Mouse (Mus musculus) stomach, embryonic 16.5 days (tissue): ENCODE measurements around the gene Ldhb. TPM values are rescaled to one million over a fixed set of nuclear protein-coding genes. Genes with fewer than 3 reads are reported as not detected.
A peak's percentile ranks its signal among the peaks of the same experiment; 100 is the strongest.

Source experiments
- ATAC-seq: fragments of 200-750 bp; cut with Nextera tagmentation; 2 replicates; pipeline ENCODE4 v1.8.0; 2017; ENCODE audit warnings: moderate number of reproducible peaks, moderate TSS enrichment; ENCODE audit not compliant: insufficient read depth, low FRiP score
- H3K27ac ChIP-seq: fragments of 300-500 bp; sonication (generic); 2 replicates; pipeline ENCODE4 v1.5.1; 2014; ENCODE audit warnings: low read length
- H3K27me3 ChIP-seq: fragments of 300-500 bp; sonication (generic); 2 replicates; pipeline ENCODE4 v1.6.1; 2014; ENCODE audit warnings: low read length, control low read depth, mixed read lengths; ENCODE audit not compliant: control insufficient read depth, insufficient read depth
- H3K36me3 ChIP-seq: fragments of 300-500 bp; sonication (generic); 2 replicates; pipeline ENCODE4 v1.6.1; 2014; ENCODE audit warnings: low read length; ENCODE audit not compliant: control insufficient read depth, insufficient read depth
- H3K4me1 ChIP-seq: fragments of 300-500 bp; sonication (generic); 2 replicates; pipeline ENCODE4 v1.6.1; 2014; ENCODE audit warnings: low read length, control low read depth, mixed read lengths; ENCODE audit not compliant: control insufficient read depth, insufficient read depth
- H3K4me2 ChIP-seq: fragments of 300-500 bp; sonication (generic); 2 replicates; pipeline ENCODE4 v1.6.1; 2014; ENCODE audit warnings: low read depth, low read length, mixed read lengths
- H3K4me3 ChIP-seq: fragments of 300-500 bp; sonication (generic); replicated peaks from 2 replicates; pipeline ENCODE4 v1.5.1; 2014; ENCODE audit warnings: mild to moderate bottlenecking, low read length
- H3K9ac ChIP-seq: fragments of 300-500 bp; sonication (generic); 2 replicates; pipeline ENCODE4 v1.6.1; 2014; ENCODE audit warnings: low read length
- H3K9me3 ChIP-seq: fragments of 300-500 bp; sonication (generic); replicated peaks from 2 replicates; pipeline ENCODE4 v1.6.1; 2016; ENCODE audit warnings: low read length, control low read depth; ENCODE audit not compliant: control insufficient read depth
- WGBS: fragments of 180-500 bp; shearing (Covaris S2); extraction: QIAGEN DNeasy Blood & Tissue Kit; methylation state at CpG from one replicate; pipeline ENCODE4 v1.1.7; 2014; 5-methylcytosine and 5-hydroxymethylcytosine counted together
- polyA plus RNA-seq: library from polyadenylated mRNA; unstranded; fragments of >200 nt; fragmentation: Nextera tagmentation; extraction: Ambion mirVana; gene quantifications from 2 replicates; pipeline ENCODE4 v1.2.1, GENCODE M21; 2015

Gene Ldhb
- polyA plus RNA-seq, 1 experiment from 2014 or later: 156 TPM

DNA sequence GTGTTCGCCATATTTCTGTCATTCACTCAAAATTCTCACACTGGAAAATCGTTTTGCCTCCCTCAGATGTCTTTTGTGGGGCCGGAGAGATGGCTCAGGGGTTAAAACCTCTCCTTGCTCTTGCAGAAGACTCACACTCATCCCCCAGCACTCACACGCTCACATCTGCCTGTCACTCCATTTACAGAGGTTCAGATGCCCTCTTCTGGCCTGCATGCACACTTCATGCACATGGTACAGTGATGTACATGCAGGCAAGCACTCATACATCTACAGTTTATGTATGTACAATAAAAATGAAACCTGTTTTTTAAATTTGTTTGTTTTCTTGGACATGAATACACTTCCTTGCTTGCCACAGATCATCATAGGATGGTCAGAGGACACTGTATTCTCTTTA is 38.2 kb downstream of the Ldhb start:
- no peak overlapping the region for H3K9ac ChIP-seq
- no peak overlapping the region for H3K4me2 ChIP-seq
- ATAC-seq: no peak
- 57% methylated on average over 4 of the region's 4 CpGs for WGBS
- no peaks in the 10 kb centered on the region for H3K27me3 ChIP-seq
- H3K36me3 ChIP-seq: no peaks in the 10 kb centered on the region
- H3K4me1 ChIP-seq: no peaks in the 10 kb centered on the region
- no peak overlapping the region for H3K27ac ChIP-seq
- no peak overlapping the region for H3K4me3 ChIP-seq
- no peaks in the 10 kb centered on the region for H3K9me3 ChIP-seq

DNA sequence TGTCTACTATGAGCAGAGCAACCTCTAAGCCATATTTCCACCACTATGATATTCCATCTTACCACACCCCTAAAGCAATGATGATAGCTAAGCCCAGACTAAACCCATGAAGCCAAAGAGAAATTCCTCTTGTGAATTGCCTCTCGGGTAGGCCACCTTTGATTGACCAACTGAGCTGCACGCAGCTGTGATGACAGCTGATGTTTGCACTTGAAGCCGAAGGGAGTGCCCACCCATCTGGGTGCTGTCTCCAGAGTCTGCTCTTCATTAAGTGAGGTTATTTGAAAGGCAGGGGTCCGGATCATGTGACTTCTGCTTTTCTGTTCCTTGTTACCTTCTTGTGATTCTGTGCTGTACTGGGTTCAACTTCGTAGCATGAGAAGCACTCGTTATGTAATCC is 45.6 kb downstream of the Ldhb start:
- no peaks in the 10 kb centered on the region for H3K9me3 ChIP-seq
- 68% methylated on average over 6 of the region's 6 CpGs for WGBS
- H3K27me3 ChIP-seq: no peaks in the 10 kb centered on the region
- no peak for ATAC-seq
- no peak overlapping the region for H3K9ac ChIP-seq
- no peaks in the 10 kb centered on the region for H3K36me3 ChIP-seq
- H3K4me3 ChIP-seq: no peak overlapping the region
- H3K4me1 ChIP-seq: peaks cover 4% of the 10 kb centered on the region; the same call in 1 of the 2 replicates
- no peak overlapping the region for H3K27ac ChIP-seq
- no peak overlapping the region for H3K4me2 ChIP-seq

DNA sequence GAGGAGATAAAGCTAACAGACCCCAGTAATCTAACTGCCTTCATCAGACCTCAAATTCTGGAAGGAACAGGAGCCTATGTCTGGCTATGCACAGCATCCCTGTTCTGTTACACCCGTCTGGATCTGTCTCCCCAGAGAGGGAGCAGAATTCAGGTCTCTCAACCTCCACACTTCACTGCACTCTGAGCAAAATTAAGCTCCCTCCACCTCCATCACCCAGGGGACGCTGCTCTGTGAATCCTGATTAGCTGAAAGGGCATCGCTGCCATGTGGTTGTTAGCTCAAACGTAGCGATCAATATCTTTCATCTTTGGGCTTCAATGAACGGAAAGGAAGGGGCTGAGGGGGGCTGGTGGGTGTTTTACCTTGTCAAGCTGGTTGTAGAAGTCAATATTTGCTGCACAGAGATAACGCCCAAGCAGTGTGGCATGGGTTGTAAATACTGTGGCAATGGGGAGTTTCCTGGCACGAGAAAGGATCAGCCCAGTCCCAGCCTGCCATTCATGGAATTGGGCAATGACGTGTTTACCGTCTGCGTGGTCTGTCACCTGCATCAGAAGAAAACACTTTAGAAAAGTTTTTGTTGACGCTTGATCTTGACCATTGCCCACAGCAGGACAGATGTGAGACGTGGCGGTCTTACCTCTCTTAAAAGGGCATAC is 48.6 kb downstream of the Ldhb start:
- H3K4me2 ChIP-seq: 0 out of 2 replicates have a peak overlapping the region, but pooled peaks have one; percentile 6
- H3K9ac ChIP-seq: no peak overlapping the region
- no peaks in the 10 kb centered on the region for H3K9me3 ChIP-seq
- H3K36me3 ChIP-seq: no peaks in the 10 kb centered on the region
- peak; percentile 71 for ATAC-seq
- H3K4me3 ChIP-seq: no peak overlapping the region
- 56% methylated on average over 14 of the region's 14 CpGs for WGBS
- no peak overlapping the region for H3K27ac ChIP-seq
- peaks cover 4% of the 10 kb centered on the region; the same call in 1 of the 2 replicates for H3K4me1 ChIP-seq
- no peaks in the 10 kb centered on the region for H3K27me3 ChIP-seq

DNA sequence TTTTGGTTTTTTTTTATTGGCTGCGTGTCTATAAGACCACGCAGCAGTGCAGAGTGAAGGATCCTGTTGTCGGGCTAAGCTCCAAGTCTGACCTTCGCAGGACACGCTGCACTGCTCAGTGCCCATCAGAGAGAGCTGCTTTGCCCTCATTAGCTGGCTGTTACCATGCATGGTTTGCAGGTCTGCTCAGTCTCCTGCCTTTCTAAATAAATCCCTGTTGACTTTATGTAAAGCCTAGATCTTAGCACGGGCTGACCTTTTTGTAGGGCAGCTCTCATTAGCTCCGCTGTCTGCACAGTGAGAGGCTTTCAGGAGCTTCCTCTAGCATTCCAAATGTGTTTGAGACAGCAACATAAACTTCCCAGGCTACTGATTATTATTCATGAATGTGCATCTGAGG is 49.7 kb downstream of the Ldhb start:
- no peak for ATAC-seq
- Histone ChIP-seq H3K36me3 (no peaks in the 10 kb centered on the region), H3K4me2 (0 out of 2 replicates have a peak overlapping the region, but pooled peaks have one; percentile 21), H3K4me1 (peaks cover 4% of the 10 kb centered on the region; the same call in 1 of the 2 replicates), H3K27ac (no peak overlapping the region), H3K9ac (no peak overlapping the region), H3K4me3 (no peak overlapping the region), H3K9me3 (no peaks in the 10 kb centered on the region), H3K27me3 (no peaks in the 10 kb centered on the region)
- WGBS: 32% methylated on average over 7 of the region's 7 CpGs

DNA sequence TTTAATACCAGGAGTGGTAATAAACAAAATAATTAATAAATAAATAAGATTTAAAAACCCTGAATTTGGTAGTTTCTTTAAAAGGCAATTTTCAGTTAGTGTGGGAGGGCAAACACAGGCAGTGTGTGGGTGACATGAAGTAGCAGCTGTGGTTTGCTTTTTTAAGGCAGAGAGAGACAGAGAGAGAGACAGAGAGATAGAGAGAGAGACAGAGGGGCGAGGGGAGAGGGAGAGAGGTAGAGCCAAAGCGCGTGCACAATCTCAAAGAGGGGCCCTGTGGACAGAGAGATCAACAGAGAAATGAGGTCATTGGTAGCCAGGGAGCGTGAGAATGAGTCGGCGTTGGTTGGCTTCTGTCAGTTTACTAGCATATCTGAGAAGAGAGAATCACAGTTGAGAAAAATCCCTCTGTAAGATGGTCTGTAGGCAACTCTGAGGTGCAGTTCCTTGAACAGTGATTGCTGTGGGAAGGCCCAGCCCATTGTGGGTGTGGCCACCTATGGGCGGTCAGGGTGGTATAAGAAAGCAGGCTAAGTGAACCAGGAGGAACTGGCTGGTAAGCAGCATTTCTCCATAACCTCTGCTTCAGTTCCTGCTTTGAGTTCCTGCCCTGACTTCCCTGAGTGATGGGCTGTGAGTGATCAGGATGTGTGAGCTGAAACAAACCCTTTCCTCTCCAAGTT is 52.3 kb downstream of the Ldhb start:
- H3K27me3 ChIP-seq: no peaks in the 10 kb centered on the region
- no peak for ATAC-seq
- no peaks in the 10 kb centered on the region for H3K9me3 ChIP-seq
- no peak overlapping the region for H3K9ac ChIP-seq
- H3K4me1 ChIP-seq: peaks cover 4% of the 10 kb centered on the region; the same call in 1 of the 2 replicates
- H3K4me2 ChIP-seq: no peak overlapping the region
- no peaks in the 10 kb centered on the region for H3K36me3 ChIP-seq
- no peak overlapping the region for H3K4me3 ChIP-seq
- H3K27ac ChIP-seq: no peak overlapping the region
- WGBS: 64% methylated on average over 7 of the region's 7 CpGs

DNA sequence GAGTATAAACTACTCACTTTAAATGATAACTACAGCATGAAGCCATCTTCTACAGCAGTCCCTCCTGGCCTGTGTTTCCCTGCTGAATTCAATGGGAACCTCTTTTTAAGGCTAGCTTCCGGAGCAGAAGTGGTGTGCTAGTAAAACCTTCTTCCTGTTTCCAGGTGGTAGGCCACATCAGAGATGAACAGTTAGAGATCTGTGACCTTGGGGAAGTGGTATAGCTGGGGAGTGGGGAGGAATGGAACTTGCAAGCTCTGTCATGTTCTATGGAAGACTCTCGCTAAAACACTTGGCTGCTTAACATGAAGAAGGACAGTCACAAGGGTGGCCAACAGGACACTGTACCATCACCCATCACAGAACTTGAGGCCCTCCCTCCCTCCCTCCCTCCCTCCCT is 54.4 kb downstream of the Ldhb start:
- no peak overlapping the region for H3K9ac ChIP-seq
- 75% methylated on average over 2 of the region's 2 CpGs for WGBS
- no peak overlapping the region for H3K4me3 ChIP-seq
- H3K27ac ChIP-seq: no peak overlapping the region
- peaks cover 4% of the 10 kb centered on the region; the same call in 1 of the 2 replicates for H3K4me1 ChIP-seq
- H3K4me2 ChIP-seq: no peak overlapping the region
- no peaks in the 10 kb centered on the region for H3K9me3 ChIP-seq
- ATAC-seq: no peak
- no peaks in the 10 kb centered on the region for H3K27me3 ChIP-seq
- H3K36me3 ChIP-seq: no peaks in the 10 kb centered on the region

DNA sequence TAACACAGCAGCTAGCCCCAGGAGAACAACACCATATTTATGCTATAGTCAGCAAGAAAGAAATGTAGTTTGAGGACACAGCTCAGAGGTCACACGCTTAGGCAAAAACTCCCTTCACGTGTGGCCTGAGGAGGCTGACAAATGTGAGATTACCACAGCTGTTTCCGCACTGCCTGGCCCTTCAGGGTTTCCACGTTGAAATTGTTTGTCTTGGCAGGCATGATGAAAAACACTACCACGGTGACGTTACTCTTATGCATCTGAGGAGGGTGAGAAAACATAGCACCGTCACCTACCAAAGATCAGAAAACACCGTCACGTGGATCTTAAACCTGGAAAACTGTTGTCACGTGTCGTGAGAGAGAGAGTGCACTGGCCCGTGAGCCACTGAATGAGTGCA is 56.4 kb downstream of the Ldhb start:
- WGBS: 64% methylated on average over 12 of the region's 12 CpGs
- Histone ChIP-seq H3K4me3 (no peak overlapping the region), H3K4me2 (no peak overlapping the region), H3K27ac (no peak overlapping the region), H3K36me3 (no peaks in the 10 kb centered on the region), H3K4me1 (no peaks in the 10 kb centered on the region), H3K9me3 (no peaks in the 10 kb centered on the region), H3K27me3 (no peaks in the 10 kb centered on the region), H3K9ac (no peak overlapping the region)
- no peak for ATAC-seq

Other genes starting within 250 kb of the Ldhb start
- 62.2 and 72.9 TPM in 2 replicates for gene Iapp, start 209.5 kb downstream of the Ldhb start, polyA plus RNA-seq
- 0.08 and 0.25 TPM in 2 replicates for gene Slco1a5, start 185.0 kb downstream of the Ldhb start, polyA plus RNA-seq
- 18.5 and 19.0 TPM in 2 replicates for gene Pyroxd1, start 162.3 kb downstream of the Ldhb start, polyA plus RNA-seq
- gene Recql, start 120.9 kb downstream of the Ldhb start, polyA plus RNA-seq: 22.8 and 25.9 TPM in 2 replicates
- gene Golt1b, start 120.7 kb downstream of the Ldhb start, polyA plus RNA-seq: 84.8 and 91.8 TPM in 2 replicates
- gene Spx, start 94.5 kb downstream of the Ldhb start, polyA plus RNA-seq: 0.41 and 0.67 TPM in 2 replicates
- 2.7 and 3.4 TPM in 2 replicates for gene Gys2, start 34.8 kb downstream of the Ldhb start, polyA plus RNA-seq
- gene Kcnj8, start 63.7 kb upstream of the Ldhb start, polyA plus RNA-seq: 51.8 and 57.9 TPM in 2 replicates
- 14.7 and 14.9 TPM in 2 replicates for gene Abcc9, start 194.4 kb upstream of the Ldhb start, polyA plus RNA-seq
- 83.6 and 90.7 TPM in 2 replicates for gene Cmas, start 248.7 kb upstream of the Ldhb start, polyA plus RNA-seq